Comparison of ENCODE assay signal across 8 mouse cellular contexts in genomic region chr8:9975276-9975675, GRCm38 (mm10). TPM values are rescaled to one million over a fixed set of nuclear protein-coding genes. Genes with fewer than 3 reads are reported as not detected.
DNase-seq lines count a peak whose midpoint lies in the region; ATAC-seq and TF ChIP-seq lines count a peak whose summit lies in the region.

No protein-coding gene starts in this region.

- H3K36me3 ChIP-seq in forebrain, embryonic 10.5 days (replicated peaks), result peaks cover 30% of the 10 kb centered on the region
- peaks cover 26% of the 10 kb centered on the region for H3K36me3 ChIP-seq in limb, embryonic 15.5 days

- no peak for ATAC-seq in limb, embryonic 15.5 days (ENCODE audit: insufficient number of reproducible peaks, low FRiP score, low TSS enrichment, low read depth)
- no peak for ATAC-seq in monocyte, adult 5-6 weeks (replicated peaks; ENCODE audit: insufficient number of reproducible peaks, low FRiP score, low TSS enrichment, poor library complexity, severe bottlenecking)

- H3K9ac ChIP-seq in limb, embryonic 15.5 days, result no peak overlapping the region

- peak overlapping the region; percentile 99 for H3K4me3 ChIP-seq in lung, adult 2 months (replicated peaks; ENCODE audit: extremely low read depth, low read depth, low read length)
- H3K4me3 ChIP-seq in forebrain, embryonic 10.5 days, result peak overlapping the region; percentile 91
- H3K4me3 ChIP-seq in limb, embryonic 15.5 days, result peak overlapping the region; percentile 75

- no peaks in the 10 kb centered on the region for H3K9me3 ChIP-seq in forebrain, embryonic 10.5 days
- no peaks in the 10 kb centered on the region for H3K9me3 ChIP-seq in limb, embryonic 15.5 days

- no peak overlapping the region for H3K27ac ChIP-seq in forebrain, embryonic 10.5 days
- no peak overlapping the region for H3K27ac ChIP-seq in limb, embryonic 15.5 days

- no peaks in the 10 kb centered on the region for H3K27me3 ChIP-seq in forebrain, embryonic 10.5 days (ENCODE audit: poor library complexity, severe bottlenecking)
- no peaks in the 10 kb centered on the region for H3K27me3 ChIP-seq in limb, embryonic 15.5 days

- intact Hi-C loops in left cerebral cortex, postnatal 4 days (cut with DNase I), result loop anchor here (10.0 kb wide), 1 partner anchor 180 kb away; the partner anchor contains the start of gene Myo16

- H3K4me1 ChIP-seq in lung, adult 2 months (ENCODE audit: control insufficient read depth, insufficient read depth, low read length), result peaks cover 13% of the 10 kb centered on the region
- peaks cover 38% of the 10 kb centered on the region for H3K4me1 ChIP-seq in forebrain, embryonic 10.5 days
- peaks cover 30% of the 10 kb centered on the region for H3K4me1 ChIP-seq in limb, embryonic 15.5 days

- WGBS in lung, adult 2 months, result 23% methylated on average over 5 of the region's 5 CpGs
- 61% methylated on average over 5 of the region's 5 CpGs for WGBS in forebrain, embryonic 10.5 days
- WGBS in limb, embryonic 15.5 days, result 46% methylated on average over 5 of the region's 5 CpGs

- peak overlapping the region; percentile 77 for H3K4me2 ChIP-seq in limb, embryonic 15.5 days

- TF ChIP-seq CTCF in lung, adult 2 months (IDR thresholded peaks at IDR 0.05; ENCODE audit: insufficient read depth, low read length), result no peak

- no peak for DNase-seq in lung, adult 2 months
- DNase-seq in lung, postnatal 4 days, result no peak
- DNase-seq in forebrain, embryonic 10.5 days (ENCODE audit: extremely low spot score, low spot score), result no peak
- DNase-seq in thymus, adult 18-20 months, result peak; percentile 18 to 44
- no peak for DNase-seq in layer of hippocampus, postnatal 14 days (ENCODE audit: low spot score in 2 of 2)
- no peak for DNase-seq in left cerebral cortex, postnatal 4 days

- TF ChIP-seq POLR2A in lung, adult 2 months (IDR thresholded peaks at IDR 0.05; ENCODE audit: borderline replicate concordance, extremely low read depth, low read depth, low read length), result no peak

RNA-seq across cellular contexts. Expression of gene Lig4, which starts 2.2 kb away (rescaled TPM):
- 1.4 and 2.0 TPM in 2 replicates for polyA plus RNA-seq in lung, adult 2 months (2012; rRNA removed)
- polyA plus RNA-seq in forebrain, embryonic 10.5 days (2016; fragmentation: Nextera tagmentation; extraction: Ambion mirVana), result 8.0 and 8.3 TPM in 2 replicates
- polyA plus RNA-seq in limb, embryonic 15.5 days (2015; fragmentation: Nextera tagmentation; extraction: Ambion mirVana), result 4.1 and 4.2 TPM in 2 replicates
- 10 to 100 TPM; 10.8 to 10.9 TPM for total RNA-seq in layer of hippocampus, postnatal 14 days (2021)
- 0.85 to 2.3 TPM (median 1.2 TPM) in 3 replicates for total RNA-seq in monocyte, adult 5-6 weeks (2017)
- total RNA-seq in left cerebral cortex, postnatal 4 days (2021), result 10 to 100 TPM; 13.8 to 15.3 TPM

RNA-seq across cellular contexts. Expression of gene Abhd13, which starts 2.2 kb away (rescaled TPM):
- polyA plus RNA-seq in lung, adult 2 months (2012; rRNA removed), result 5.4 and 7.2 TPM in 2 replicates
- 14.9 and 15.2 TPM in 2 replicates for polyA plus RNA-seq in forebrain, embryonic 10.5 days (2016; fragmentation: Nextera tagmentation; extraction: Ambion mirVana)
- 14.6 and 16.3 TPM in 2 replicates for polyA plus RNA-seq in limb, embryonic 15.5 days (2015; fragmentation: Nextera tagmentation; extraction: Ambion mirVana)
- 10 to 100 TPM; 28.4 to 31.7 TPM for total RNA-seq in layer of hippocampus, postnatal 14 days (2021)
- total RNA-seq in monocyte, adult 5-6 weeks (2017), result 25.0 to 26.3 TPM (median 25.6 TPM) in 3 replicates
- total RNA-seq in left cerebral cortex, postnatal 4 days (2021), result 10 to 100 TPM; 22.0 to 23.2 TPM

RNA-seq across cellular contexts. Expression of gene Tnfsf13b, which starts 31.0 kb away (rescaled TPM):
- polyA plus RNA-seq in lung, adult 2 months (2012; rRNA removed), result 24.6 and 25.0 TPM in 2 replicates
- polyA plus RNA-seq in forebrain, embryonic 10.5 days (2016; fragmentation: Nextera tagmentation; extraction: Ambion mirVana), result 0.12 and 0.30 TPM in 2 replicates
- polyA plus RNA-seq in limb, embryonic 15.5 days (2015; fragmentation: Nextera tagmentation; extraction: Ambion mirVana), result 0.71 and 0.74 TPM in 2 replicates
- total RNA-seq in layer of hippocampus, postnatal 14 days (2021), result 1 to 10 TPM; 2.5 to 4.2 TPM
- 6.1 to 13.5 TPM (median 13.0 TPM) in 3 replicates for total RNA-seq in monocyte, adult 5-6 weeks (2017)
- 1 to 10 TPM; 1.8 to 1.9 TPM for total RNA-seq in left cerebral cortex, postnatal 4 days (2021)

Comparison
In these comparisons a context has a peak if more than half of its experiments do, and no peak if none do; other contexts are left out.
1. DNase-seq: peak in thymus, adult 18-20 months (2 of 2); none in lung, adult 2 months (single experiment), lung, postnatal 4 days (0 of 2), forebrain, embryonic 10.5 days (single experiment), layer of hippocampus, postnatal 14 days (0 of 2) and left cerebral cortex, postnatal 4 days (single experiment).
2. Peak in every context shown above with its lines, with median percentiles within 50 percentile points of each other: H3K4me3 ChIP-seq.